Mouse (Mus musculus) testis, postnatal 14 days (tissue): ENCODE measurements around the gene Klrb1.

Experiments
- DNase-seq: peaks from one replicate; pipeline ENCODE4 v3.0.0; 2021; ENCODE audit warnings: low spot score

The Klrb1 gene

DNA sequence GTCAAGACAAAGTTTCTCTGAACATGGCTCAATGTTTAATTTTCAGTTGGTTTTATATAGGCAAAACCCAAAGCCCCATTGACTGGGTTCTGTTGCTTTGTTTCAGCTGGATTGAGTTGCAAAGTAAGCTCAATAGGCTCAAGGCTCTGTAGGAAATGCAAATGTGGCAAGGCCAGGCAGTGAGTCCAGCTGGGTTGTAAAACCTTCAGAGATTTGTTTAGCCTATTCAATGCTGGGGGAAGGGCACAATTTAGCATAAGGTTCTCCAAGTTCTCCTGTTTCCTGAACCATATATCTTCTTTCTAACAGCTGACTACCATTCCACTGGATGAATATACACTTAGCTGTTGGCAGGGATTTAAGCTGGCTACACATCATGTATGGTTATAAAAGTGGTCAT lies 12.0 kb upstream of the Klrb1 start:
- DNase-seq: no peak

DNA sequence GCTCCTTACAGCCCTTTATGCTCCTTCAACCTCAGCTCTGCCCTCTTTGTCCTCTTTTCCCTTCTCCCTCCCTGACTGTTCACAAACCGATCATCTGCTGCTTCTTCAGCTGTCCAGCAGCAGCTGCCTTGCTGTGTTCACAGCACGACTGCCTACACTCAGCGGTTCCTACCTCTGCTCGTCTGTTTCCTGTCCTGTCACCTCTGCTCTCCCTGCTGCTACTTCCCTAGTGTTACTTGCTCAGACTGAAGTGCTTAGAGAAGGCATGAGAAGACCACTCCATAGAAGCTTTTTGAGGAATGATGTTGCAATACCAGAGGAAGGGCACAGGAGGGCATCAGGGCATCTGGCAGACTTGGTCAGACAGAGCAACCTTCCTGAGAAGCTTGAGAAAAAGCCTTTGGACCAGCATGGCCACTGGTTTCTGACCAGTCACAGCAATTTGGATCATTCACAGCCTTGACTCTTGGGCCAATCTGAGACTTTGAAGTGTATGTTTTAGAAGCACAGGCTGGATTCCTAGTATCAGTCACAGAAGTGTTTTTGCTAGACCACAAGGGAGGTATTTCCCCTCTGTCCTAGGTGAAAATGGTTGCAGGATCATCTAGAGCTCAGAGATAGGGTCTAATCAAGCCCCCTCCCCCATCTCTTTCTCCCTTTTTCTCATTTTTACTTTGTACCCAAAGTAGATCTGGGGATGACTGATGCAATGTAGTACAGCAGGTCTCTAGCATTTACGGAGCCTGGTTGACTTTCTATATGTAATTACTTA lies 11.2 kb upstream of the Klrb1 start:
- no peak for DNase-seq

DNA sequence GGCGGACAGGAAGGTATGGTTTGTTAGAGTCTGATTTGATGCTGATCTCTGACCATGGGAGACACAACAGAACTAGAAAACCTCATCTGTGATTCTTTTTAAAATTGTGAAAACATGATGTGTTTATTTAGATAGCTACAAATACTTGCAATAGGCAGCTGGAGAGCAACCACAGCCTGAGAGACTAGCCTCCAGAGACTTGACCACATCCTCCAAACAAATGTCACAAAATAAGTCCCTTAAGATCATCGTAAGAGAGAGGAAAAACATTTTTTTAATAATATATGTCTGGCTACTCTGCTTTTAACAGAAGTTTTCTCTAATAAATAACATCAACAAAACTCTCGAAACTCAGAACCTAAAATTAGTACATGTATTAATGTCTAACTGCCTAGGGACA lies 9.2 kb upstream of the Klrb1 start:
- no peak for DNase-seq

DNA sequence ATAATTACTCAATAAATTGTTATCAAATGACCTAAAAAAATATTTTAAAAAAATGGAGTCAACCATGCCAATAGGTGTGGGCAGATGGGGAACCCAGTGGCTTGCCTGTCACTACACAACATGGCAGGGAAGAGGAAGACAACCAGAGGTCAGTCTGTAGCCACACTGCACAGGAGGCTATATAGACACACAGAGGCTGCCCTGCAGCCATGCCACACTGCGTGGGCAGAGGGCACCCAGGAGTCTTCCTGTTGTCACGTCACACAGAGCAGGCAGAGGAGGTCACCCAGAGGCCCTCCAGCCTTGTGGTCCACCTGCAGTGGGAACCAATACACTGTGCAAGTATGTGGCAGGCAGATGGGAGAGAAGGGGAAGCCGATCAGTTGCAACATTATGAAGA lies 21.2 kb downstream of the Klrb1 start:
- no peak for DNase-seq

DNA sequence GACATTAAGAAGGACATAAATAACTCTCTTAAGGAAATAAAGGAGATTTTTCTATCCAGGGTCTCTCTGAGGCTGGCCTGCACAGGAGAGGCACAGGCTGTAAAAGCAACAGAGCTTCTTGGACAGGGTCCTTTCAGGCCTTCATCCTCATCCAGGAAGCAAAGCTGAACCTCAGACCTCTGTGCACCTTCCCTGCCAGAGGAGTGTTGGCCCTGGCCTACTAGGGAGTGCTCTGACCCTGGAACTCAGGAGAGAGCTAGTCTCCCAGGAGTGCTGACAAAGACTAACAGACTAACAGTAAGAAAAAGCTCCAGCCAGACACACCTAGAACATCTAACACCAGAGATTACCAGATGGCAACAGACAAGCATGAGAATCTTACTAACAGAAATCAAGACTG lies 43.3 kb downstream of the Klrb1 start:
- DNase-seq: no peak

DNA sequence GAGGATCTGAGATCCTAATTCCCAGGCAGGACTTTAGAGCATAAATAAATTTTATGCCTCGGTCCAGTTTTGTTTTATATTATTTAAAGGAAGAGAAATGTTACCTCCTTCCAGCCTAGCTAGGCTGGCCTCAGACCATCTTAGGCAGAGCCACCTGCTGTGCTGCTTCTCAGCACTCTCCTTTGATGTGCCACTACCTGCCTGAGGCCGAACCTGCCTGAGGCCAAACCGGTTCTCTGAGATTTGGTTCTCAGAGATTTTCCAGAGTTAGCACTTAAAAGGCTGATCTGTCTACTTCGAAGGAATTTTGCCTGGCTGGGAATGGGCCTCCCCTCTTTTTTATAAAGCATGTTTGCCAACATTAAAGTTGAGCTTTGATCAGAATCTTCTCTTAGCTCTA lies 52.9 kb downstream of the Klrb1 start:
- DNase-seq: no peak

DNA sequence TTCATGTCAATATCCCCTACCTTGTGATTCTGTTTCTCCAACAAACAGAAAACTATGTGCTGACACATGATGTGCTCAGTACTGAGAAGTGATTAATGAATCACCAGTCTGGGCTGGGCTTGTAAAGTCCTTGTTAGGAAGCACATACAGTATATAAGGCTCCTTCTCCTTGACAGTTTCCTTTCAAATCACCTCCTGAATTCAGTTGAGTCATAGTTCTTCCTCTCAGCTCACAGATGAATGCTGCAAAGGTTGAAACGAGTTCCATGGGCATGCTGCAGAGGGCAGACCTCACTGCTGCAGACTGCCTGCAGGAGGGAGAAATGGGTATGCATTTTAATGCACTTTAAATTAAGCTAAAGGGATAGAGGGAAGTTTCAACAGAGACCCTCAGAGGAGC lies 60.7 kb downstream of the Klrb1 start, which contains the start of gene Clec2h:
TSS of gene Clec2h (plus strand) at position 180 of the 400 bp plus-strand sequence.
- DNase-seq: no peak

DNA sequence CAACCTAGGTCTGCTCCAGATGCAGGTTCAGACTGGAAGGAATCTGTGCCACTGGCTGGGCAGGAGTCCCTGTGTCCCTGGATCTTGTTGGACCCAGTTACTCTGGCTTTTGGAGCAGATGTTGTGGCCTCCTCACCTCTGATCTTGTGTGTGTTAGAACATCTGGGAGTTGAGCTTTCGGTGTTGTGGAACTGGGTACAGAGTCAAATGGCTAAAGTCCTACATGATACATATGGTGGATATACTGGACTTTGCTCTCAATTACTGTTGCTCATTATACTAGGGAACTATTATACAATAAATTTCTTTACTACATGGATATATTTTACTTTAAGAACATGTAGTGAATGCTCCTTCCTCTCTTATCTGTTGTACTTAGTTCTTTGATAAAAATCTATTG lies 61.6 kb downstream of the Klrb1 start:
- no peak for DNase-seq
